Mouse (Mus musculus) CD8-positive naive resting alpha-beta T cell, adult 57 days (primary cell): ENCODE results near the gene 4933402E13Rik. TPM values are rescaled to one million over a fixed set of nuclear protein-coding genes. Genes with fewer than 3 reads are reported as not detected.

Experiments used
- total RNA-seq: library from RNA; stranded (reverse); gene quantifications from one replicate; pipeline ENCODE4 v1.2.4, GENCODE M21; 2023

The 4933402E13Rik gene
- not detected for total RNA-seq

GRCm38 (mm10) chrX:62283199-62283598, at the start of gene 4933402E13Rik:
Gene 4933402E13Rik, plus strand, starts transcription at chrX:62283499.

Other genes starting within 250 kb of the 4933402E13Rik start
- not detected for gene 4931400O07Rik, start 184.5 kb downstream of the 4933402E13Rik start, total RNA-seq